Mouse (Mus musculus): Measurements from ENCODE around the gene Zswim8.

The Zswim8 gene

DNA sequence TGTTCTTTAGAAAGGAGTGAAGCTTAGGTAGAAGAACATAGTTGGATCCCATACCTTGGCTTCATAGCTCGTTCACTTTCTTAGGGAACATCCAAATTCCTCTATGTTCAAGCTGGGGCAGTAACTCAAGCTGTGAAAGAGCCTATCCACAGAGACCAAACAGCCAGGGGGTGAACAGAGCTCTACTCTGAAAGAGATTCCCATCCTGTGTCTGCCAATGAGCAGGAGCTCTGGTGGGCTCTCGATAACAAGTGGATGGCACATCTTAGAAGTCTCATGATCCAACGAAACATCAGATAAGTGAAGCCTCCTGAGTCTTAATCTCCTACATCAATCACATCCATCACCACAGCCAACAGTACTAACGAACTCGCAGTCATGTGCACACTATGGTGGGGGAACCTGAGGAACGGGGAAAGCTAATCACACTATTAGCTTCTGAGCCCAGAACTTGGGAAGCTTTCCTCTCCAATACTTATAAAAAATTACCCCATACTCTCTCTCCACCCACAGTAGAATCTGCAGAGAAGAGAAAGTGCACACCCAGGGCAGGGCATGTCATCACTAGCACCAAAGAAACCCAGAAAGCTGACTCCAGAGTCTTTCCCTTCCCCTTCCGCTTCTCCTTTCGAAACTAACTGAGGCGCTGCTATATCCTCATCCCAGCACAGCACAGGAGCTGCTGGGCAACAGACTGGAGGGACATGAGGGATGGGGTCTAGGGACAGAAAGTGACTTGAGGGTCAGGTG, 23.7 kb downstream of the Zswim8 start:
- DNase-seq (ENCODE audit: extremely low spot score, low spot score), result no peak

DNA sequence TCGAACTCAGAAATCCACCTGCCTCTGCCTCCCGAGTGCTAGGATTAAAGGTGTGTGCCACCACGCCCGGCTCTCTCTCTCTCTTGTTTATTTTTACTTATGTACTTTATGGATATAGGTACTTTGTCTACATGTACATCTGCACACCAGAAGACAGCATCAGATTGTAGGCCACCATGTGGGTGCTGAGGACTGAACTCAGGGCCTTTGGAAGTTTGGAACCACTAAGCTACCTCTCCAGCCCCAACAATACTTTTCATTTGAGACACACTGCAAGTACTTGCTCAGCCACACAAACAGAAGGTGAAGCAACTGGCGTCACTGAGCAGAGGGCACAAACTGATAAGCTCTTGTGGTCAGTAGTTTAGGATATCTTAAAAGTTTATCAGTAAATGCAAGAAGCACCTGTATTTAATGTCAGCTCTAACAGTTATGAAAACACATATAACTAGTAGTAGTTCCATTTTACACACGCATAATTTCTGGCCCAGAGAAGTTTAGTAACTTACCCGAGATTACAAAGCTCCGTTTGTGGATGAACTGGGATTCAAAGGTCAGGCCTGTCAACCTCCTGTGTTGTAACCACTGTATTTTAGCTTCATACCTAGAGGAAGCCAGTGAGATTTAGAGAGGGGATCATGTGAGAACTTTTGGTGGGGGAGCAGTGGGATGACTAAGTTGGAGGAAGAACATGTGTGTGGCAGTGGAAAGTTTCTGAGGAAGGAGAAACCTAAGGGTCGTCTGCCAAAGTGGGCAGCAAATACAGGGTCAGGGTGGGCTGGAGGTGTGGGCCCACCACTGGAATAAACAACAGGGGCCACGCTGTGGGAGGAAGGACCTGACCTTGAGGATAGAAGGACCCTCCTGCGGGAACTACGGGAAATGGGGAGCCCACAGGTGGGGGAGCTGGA, 25.9 kb downstream of the Zswim8 start:
- DNase-seq (ENCODE audit: extremely low spot score, low spot score), result no peak

GRCm38 (mm10) chr14:20733952-20734774, 26.8 kb downstream of the Zswim8 start, which contains the start of gene Ndst2:
Gene Ndst2 (minus strand): TSS chr14:20734562.
- DNase-seq (ENCODE audit: extremely low spot score, low spot score), result peak; percentile 92

DNA sequence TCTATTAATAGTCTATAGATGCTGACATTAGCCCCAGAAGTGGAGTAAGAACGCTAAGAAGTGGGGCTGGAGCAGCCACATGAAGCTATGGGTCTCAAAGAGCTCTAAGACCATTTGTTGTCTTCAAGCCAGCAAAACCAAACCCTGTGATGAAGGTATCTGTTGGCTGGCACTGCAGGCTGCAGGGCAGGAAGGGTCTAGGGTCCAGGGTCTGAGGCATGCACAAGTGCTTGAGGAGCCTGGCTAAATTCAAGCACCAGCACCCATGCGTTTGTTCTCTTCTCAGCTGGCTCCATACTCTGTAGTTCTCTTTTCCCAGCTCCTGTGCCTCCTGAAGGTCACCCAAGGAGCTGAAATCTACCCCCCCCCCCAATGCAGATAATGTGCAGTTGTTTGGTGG, 27.7 kb downstream of the Zswim8 start:
- DNase-seq (ENCODE audit: extremely low spot score, low spot score), result no peak

DNA sequence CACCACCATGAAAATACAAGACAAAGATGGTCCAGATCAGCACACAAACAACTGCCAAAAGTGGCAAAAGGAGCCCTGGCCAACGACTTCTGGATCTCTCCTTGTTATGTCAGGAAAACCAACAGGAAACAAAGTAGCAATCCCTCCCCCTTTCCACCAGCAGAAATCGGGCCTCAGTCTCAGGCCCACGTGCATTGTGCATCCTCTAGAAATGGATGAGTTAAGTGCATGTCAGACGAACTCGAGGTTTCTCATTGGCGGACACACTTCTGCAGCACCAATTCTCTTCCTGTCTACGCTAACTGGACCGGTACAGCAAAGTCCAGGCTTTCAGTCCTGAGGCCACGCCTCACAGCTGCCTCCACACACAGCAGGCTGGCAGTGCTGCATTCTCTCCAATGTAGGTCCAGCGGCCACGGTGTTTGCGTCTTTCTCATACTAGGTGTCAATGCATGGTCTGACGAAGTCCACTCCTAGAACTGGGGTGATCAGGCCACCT, 28.6 kb downstream of the Zswim8 start:
- no peak for DNase-seq (ENCODE audit: extremely low spot score, low spot score)

GRCm38 (mm10) chr14:20737306-20737705, 30.0 kb downstream of the Zswim8 start:
- peak; percentile 34 for DNase-seq (ENCODE audit: extremely low spot score, low spot score)

DNA sequence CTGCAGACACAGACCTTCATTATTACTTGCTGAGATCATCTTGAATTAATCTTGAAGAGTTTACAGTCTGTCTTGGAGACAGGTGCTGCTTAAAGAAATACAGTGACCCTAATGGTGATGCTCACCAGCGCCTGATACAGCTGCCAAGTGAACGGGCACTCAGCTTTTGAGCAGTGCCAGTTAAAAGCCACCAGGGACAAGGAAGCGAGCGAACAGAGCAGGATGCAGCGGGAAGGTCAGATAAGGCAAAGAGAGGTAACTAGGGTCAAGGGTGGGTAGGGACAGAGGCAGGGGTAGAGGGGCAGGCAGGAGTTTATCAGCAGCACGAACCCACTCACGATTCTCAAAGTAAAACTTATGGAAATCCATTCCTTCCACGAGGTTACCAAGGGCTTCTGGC, 31.2 kb downstream of the Zswim8 start:
- DNase-seq (ENCODE audit: extremely low spot score, low spot score), result no peak

DNA sequence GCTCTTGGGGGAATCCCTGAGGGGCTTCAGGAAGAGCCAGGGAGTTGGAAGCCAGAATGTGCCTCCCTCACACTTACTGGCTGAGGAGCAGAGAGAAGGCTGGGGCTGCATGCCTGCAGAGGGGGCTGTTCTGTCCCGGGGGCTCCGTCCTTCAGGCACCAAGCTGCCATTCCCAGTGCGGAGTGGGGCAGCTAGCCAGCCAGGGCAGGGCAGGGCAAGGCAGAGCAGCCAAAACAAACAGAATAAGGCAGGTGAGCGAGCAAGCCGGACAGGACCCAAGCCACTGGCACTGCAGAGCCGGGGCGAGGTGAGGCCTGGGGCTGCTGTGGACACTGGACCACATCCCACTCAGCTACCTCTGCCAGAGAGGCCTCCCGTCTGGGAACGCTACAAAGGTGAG, 33.9 kb downstream of the Zswim8 start:
- no peak for DNase-seq (ENCODE audit: extremely low spot score, low spot score)

GRCm38 (mm10) chr14:20743614-20744013, 36.3 kb downstream of the Zswim8 start:
- no peak for DNase-seq (ENCODE audit: extremely low spot score, low spot score)

DNA sequence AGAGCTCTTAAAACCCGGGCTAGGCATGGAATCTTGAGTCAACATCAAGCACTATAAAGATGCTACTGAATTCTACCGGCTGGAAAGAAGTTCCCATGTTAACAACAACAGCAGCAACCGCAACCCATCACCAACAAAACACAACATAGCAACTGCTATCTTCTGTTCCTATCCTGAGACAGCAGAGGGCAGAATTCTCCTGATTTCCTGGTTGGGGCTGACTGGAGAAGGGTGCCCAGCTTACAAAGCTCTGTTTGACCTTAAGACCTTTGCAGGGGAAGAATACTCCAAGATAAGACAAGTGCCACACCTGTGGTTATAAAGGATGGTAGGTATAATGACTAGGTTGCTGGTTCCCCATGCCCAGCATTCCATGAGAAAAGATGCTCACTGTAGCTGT, 39.6 kb downstream of the Zswim8 start:
- no peak for DNase-seq (ENCODE audit: extremely low spot score, low spot score)

- DNase-seq (ENCODE audit: extremely low spot score, low spot score), result no peak
These were observed 41.0 kb downstream of the Zswim8 start for GRCm38 (mm10) chr14:20748388-20748787.

DNA sequence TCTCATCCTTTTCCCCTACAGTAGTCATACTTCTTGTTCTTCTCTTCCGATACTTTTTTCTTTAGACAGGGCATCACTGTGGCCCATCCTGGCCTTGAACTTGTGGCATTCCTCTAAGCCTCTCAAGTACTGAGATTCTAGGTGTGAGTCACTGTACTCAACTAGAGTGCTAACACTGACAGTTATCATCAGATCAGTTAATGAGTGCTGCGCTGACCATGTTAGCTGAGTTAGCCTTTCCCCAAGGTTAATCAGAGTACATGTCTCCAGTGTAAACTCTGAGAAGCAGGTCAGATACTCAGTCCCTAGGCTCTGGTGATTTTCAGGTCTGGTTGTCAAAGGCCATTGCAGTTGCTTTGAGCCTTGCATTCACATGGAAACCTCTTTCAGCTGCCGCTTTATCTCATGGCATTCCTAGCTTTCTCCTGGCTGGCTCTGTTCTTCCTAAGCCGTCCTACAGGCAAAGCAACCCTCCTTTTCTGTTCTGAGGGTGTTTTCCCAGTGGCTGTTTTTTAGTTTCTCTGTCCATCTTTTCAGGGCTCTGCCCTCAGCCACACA, 42.2 kb downstream of the Zswim8 start:
- DNase-seq (ENCODE audit: extremely low spot score, low spot score), result no peak

DNA sequence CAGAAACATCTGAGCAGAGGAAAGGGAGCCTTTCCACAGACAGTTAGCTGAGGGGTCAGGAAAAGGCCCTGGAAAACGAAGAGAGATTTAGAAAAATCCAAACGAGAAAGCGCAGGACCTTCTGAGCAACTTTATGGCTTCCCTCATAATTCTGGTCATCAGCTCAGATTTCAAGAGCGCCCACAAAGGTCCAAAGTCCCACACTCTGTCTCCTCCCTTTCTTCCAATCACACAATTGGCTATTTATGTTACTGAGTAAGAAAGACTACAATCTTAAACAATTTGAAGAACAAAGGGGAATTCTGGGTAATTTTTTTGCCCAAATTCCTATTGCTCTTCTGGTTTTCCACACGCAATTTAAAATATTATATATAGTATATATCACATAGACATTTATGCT, 43.2 kb downstream of the Zswim8 start:
- DNase-seq (ENCODE audit: extremely low spot score, low spot score), result no peak

DNA sequence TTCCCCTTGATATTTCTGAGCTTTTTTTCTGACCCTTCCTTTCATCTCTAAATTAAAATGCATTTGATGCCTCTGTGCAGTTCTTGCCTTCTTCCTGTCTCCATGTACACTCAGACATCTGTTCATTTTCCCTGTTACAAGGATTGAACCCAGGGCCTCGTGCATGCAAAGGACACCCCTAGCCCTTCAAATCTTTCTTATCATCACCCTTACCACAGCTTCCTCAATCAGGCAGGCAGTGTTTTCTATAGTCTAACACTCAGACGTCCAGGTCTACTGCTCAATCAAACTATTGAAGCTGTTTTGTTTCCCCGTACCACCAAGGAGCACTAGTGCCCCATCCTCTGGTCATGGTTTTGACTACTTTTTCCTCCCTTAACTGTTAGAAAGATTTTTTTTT, 46.4 kb downstream of the Zswim8 start:
- DNase-seq (ENCODE audit: extremely low spot score, low spot score), result no peak

- no peak for DNase-seq (ENCODE audit: extremely low spot score, low spot score)
These were observed 50.1 kb downstream of the Zswim8 start for GRCm38 (mm10) chr14:20757370-20757907.

DNA sequence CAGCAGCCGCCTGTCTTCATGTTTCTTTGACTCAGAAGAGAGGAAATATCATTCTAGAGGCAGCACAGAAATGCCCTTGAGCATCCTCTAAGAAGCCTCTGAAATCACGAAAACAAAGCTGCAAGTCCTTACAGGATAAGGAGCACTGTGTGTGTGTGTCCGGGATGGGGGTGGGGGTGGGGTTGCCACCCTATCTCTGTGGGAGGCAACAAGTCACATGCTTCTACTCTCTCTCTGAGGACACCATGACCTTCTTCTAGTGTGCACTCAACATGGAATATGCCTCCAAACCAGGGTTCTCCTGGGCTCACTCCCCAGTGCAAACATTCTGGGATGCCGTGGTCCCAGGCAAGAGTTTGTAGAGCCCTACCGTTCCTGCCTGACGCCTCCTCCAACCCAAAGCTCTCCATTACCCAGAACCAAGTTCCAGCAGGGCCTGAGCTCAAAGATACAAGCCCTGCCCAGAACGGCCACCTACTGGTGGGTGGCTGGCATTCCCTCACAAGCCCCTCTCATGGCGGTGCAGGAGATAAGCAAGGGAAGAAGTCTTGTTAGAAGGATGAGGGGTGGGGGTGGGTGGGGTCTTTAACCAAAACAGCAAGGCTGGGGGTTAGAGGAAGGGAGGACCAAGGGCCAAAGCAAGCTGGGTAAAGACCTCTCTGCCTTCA, 51.5 kb downstream of the Zswim8 start:
- no peak for DNase-seq (ENCODE audit: extremely low spot score, low spot score)

DNA sequence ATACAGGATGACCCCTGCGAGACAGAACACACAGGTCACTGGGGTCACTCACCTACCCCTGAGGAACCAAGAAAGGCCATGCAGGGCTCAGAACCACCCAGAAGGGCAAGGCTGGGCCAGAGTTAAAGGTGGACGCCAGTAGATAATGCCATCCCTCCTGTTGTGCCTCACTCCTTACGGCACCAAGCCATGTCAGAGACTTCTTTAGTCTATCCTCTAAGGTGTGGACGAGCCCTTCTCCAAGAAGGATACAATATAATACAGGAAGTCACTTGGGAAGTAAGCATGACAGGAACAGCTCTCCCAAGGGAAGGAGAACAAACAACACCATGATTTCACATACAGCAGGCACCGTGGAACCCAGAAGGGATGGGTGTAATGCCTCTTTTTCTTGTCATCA, 57.6 kb downstream of the Zswim8 start:
- no peak for DNase-seq (ENCODE audit: extremely low spot score, low spot score)

- peak; percentile 87 for DNase-seq (ENCODE audit: extremely low spot score, low spot score)
These were observed 58.4 kb downstream of the Zswim8 start for GRCm38 (mm10) chr14:20765642-20766258.

GRCm38 (mm10) chr14:20767936-20768335, 60.6 kb downstream of the Zswim8 start:
- no peak for DNase-seq (ENCODE audit: extremely low spot score, low spot score)

DNA sequence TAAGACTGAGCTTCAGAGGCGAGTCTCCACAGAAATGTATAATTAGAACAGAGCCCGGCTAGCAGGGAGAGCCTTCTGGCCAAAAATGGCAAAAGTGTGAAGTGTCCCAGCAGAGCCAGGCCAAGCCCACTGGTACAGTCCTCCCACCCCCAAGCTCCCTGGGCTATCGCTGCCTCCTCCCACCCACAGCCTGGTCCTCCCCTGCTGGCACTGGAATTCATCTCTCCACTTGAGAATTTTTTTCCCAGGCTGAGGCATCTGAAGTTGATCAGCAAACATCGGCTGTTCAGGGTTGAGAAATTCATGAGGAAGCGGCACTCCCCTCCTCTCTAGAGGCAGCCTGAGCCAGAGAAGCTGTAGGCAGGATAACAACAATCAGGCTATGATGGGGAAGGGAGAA, 61.2 kb downstream of the Zswim8 start:
- no peak for DNase-seq (ENCODE audit: extremely low spot score, low spot score)

Measured in neural tube, embryonic 10.5 days (tissue).